Mouse (Mus musculus): Measurements from ENCODE around the gene Utrn.

- TF ChIP-seq CTCF (IDR thresholded peaks at IDR 0.05) (no peak), POLR2A (IDR thresholded peaks at IDR 0.05; ENCODE audit: insufficient read depth, low read depth, low read length) (no peak), EP300 (IDR thresholded peaks at IDR 0.05; ENCODE audit: insufficient read depth, low read depth, low read length) (no peak)
Observed at GRCm38 (mm10) chr10:12718386-12718785, 150.8 kb downstream of the Utrn start.
